Mouse (Mus musculus) liver, embryonic 14.5 days (tissue): ENCODE measurements at regions not wholly inside any gene's neighbourhood (a gene's known extent, or its start where the extent isn't known, plus 50 kb on each side); places are given as distances from the start of the nearest gene placed in this dataset.

Experiments
- CTCF ChIP-seq: IDR thresholded peaks from 2 replicates; pipeline ENCODE4 v1.5.1; 2016; ENCODE audit warnings: antibody characterized with exemption, low read depth, control low read depth
- EP300 ChIP-seq: IDR thresholded peaks from 2 replicates; pipeline ENCODE4 v1.6.1; 2016; ENCODE audit warnings: antibody characterized with exemption, low read depth

DNA sequence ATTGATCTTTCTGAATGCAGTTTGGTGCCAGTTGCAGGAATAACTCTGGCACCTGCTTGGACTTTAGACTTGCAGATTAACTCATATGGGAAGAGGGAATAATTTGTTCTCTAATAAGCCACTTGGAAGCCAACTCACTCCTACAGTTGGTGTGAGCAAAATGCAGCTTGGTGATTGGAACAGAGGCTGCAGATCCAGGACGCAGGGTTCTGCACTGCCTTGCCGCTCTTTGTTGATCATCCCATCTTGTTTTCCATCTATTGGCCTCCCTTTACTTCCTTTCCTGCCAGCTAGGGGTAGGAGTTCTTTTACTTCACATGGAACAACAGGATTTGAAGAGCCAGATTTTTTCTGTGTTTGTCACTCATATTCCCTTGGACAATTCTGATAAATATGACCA lies 120.9 kb upstream of the 1700012A03Rik start:
- TF ChIP-seq CTCF: no peak
- TF ChIP-seq EP300: no peak
